Mouse (Mus musculus) thymus, postnatal 14 days (tissue): ENCODE data around the gene Mrpl43.

ENCODE experiments used
- DNase-seq: peaks from one replicate; pipeline ENCODE4 v3.0.0; 2021

The Mrpl43 gene

DNA sequence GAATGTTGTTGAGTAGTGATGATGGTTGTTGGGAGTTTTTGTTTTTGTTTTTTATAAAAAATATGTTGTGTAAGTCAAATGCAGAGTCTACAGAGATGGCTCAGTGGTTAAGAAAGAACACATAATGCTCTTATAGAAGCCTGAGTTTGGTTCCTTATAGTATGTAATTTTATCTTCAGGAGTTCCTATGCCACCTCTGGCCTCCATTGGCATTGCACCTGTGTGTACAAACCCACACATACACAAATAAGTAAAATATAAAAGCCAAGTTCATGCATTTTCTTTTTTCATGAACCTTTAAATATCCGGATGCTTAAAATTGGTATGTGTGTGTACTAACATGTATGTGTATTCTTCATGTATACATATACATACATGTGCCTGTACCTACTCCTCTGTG lies 40.3 kb downstream of the Mrpl43 start:
- DNase-seq = no peak

DNA sequence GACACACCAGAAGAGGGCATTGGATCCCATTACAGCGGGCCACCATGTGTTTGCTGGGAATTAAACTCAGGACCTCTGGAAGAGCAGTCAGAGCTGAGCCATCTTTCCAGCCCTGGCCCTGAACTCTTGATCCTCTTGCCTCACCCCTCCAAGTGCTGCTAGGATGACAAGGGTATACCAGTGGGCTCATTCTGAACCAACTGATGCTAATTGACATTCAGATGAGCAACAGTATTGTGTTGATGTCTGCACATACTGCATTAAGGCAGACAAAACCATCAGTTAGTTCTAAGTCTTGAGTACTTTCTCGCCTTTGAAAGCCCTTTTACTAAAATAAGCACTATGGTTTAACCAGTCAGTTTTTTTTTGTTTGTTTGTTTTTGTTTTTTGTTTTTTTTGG lies 46.6 kb downstream of the Mrpl43 start:
- no peak for DNase-seq
